Mouse (Mus musculus) c-Kit-positive CD71-positive TER-119-positive erythroid progenitor cells, embryonic 14.5 days (primary cell): ENCODE data around the gene Hoxa13.

Source experiments
- DNase-seq: peaks from one replicate; pipeline ENCODE4 v3.0.0-alpha.2; 2013; ENCODE audit warnings: low spot score

Gene Hoxa13

GRCm38 (mm10) chr6:52251177-52251879 is 9.4 kb downstream of the Hoxa13 start:
- no peak for DNase-seq

GRCm38 (mm10) chr6:52249826-52250225 is 10.9 kb downstream of the Hoxa13 start:
- DNase-seq: no peak

- DNase-seq: no peak
Observed at GRCm38 (mm10) chr6:52249415-52249738, 11.3 kb downstream of the Hoxa13 start.

- no peak for DNase-seq
Observed at GRCm38 (mm10) chr6:52248638-52249414, 11.9 kb downstream of the Hoxa13 start.

- DNase-seq: no peak
Observed at GRCm38 (mm10) chr6:52247766-52248637, 12.7 kb downstream of the Hoxa13 start.

GRCm38 (mm10) chr6:52246916-52247315 is 13.8 kb downstream of the Hoxa13 start:
- DNase-seq: no peak

- DNase-seq: no peak
Observed at GRCm38 (mm10) chr6:52246403-52246803, 14.3 kb downstream of the Hoxa13 start.

- no peak for DNase-seq
Observed at GRCm38 (mm10) chr6:52245757-52246142, 14.9 kb downstream of the Hoxa13 start, which contains the start of gene Hoxa11. Gene Hoxa11, minus strand, starts transcription at chr6:52245810.

- no peak for DNase-seq
Observed at GRCm38 (mm10) chr6:52245040-52245756, 15.5 kb downstream of the Hoxa13 start.

- DNase-seq: no peak
Observed at GRCm38 (mm10) chr6:52244471-52245039, 16.1 kb downstream of the Hoxa13 start.

GRCm38 (mm10) chr6:52243681-52244121 is 17.0 kb downstream of the Hoxa13 start:
- DNase-seq: no peak

GRCm38 (mm10) chr6:52242801-52243332 is 17.8 kb downstream of the Hoxa13 start:
- DNase-seq: no peak

GRCm38 (mm10) chr6:52241001-52241621 is 19.6 kb downstream of the Hoxa13 start:
- no peak for DNase-seq

GRCm38 (mm10) chr6:52240389-52241000 is 20.2 kb downstream of the Hoxa13 start, which contains the start of gene Hoxa10:
Gene Hoxa10, minus strand, starts transcription at chr6:52240854.
- peak; percentile 25 for DNase-seq

GRCm38 (mm10) chr6:52239625-52240388 is 20.9 kb downstream of the Hoxa13 start:
- no peak for DNase-seq

- DNase-seq: no peak
Observed at GRCm38 (mm10) chr6:52238976-52239375, 21.7 kb downstream of the Hoxa13 start.

- no peak for DNase-seq
Observed at GRCm38 (mm10) chr6:52238155-52238545, 22.5 kb downstream of the Hoxa13 start.

- DNase-seq: no peak
Observed at GRCm38 (mm10) chr6:52237346-52238154, 23.1 kb downstream of the Hoxa13 start.

- no peak for DNase-seq
Observed at GRCm38 (mm10) chr6:52236806-52237205, 23.9 kb downstream of the Hoxa13 start.
